Mouse (Mus musculus): Measurements from ENCODE around the gene Gm765. TPM values are rescaled to one million over a fixed set of nuclear protein-coding genes. Genes with fewer than 3 reads are reported as not detected.

Gene Gm765
- polyA plus RNA-seq, 1 experiment from 2014 or later: 0.08 TPM

DNA sequence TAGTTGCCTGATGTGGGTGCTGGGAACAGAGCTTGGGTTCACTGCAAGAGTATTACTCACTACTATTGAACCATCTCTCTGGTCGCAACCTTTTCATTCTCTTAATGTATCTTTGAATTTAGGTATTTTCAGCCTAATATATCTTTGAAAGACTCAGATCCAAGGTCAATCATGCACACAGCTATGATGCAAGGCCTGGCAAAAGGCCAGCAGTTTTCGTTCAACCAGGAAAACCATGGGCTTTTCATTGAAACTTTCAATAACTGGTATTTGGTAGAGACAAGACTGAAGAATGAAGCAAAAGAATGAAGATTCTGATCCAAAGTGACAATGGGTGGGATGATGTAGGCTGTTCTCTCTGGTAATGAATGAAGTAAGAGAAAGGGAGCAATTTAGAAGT, 143.8 kb downstream of the Gm765 start:
- WGBS: 92% methylated on average over 2 of the region's 2 CpGs
- H3K9me3 ChIP-seq (ENCODE audit: control insufficient read depth, low read length): no peaks in the 10 kb centered on the region
- no peak overlapping the region for H3K4me3 ChIP-seq (ENCODE audit: low read depth, low read length)
- H3K4me1 ChIP-seq (ENCODE audit: control insufficient read depth, insufficient read depth, low read length): no peaks in the 10 kb centered on the region
- H3K36me3 ChIP-seq (ENCODE audit: control insufficient read depth, insufficient read depth, low read length): no peaks in the 10 kb centered on the region
- no peaks in the 10 kb centered on the region for H3K27me3 ChIP-seq (ENCODE audit: control insufficient read depth, insufficient read depth, low read length)
- ATAC-seq (ENCODE audit: low read depth): no peak
- no peak overlapping the region for H3K27ac ChIP-seq (ENCODE audit: low read depth, low read length)
- no peak overlapping the region for H3K9ac ChIP-seq (replicated peaks; ENCODE audit: low read depth, low read length)
- H3K4me2 ChIP-seq (ENCODE audit: low read depth, low read length): no peak overlapping the region

- no peak overlapping the region for H3K27ac ChIP-seq (ENCODE audit: low read depth, low read length)
- H3K4me1 ChIP-seq (ENCODE audit: control insufficient read depth, insufficient read depth, low read length): no peaks in the 10 kb centered on the region
- no peaks in the 10 kb centered on the region for H3K9me3 ChIP-seq (ENCODE audit: control insufficient read depth, low read length)
- no peak overlapping the region for H3K4me3 ChIP-seq (ENCODE audit: low read depth, low read length)
- ATAC-seq (ENCODE audit: low read depth): no peak
- no peaks in the 10 kb centered on the region for H3K27me3 ChIP-seq (ENCODE audit: control insufficient read depth, insufficient read depth, low read length)
- H3K4me2 ChIP-seq (ENCODE audit: low read depth, low read length): no peak overlapping the region
- H3K36me3 ChIP-seq (ENCODE audit: control insufficient read depth, insufficient read depth, low read length): no peaks in the 10 kb centered on the region
- no peak overlapping the region for H3K9ac ChIP-seq (replicated peaks; ENCODE audit: low read depth, low read length)
- WGBS: 82% methylated on average over 8 of the region's 8 CpGs
Measured at GRCm38 (mm10) chr6:98190745-98191442, 151.7 kb downstream of the Gm765 start.
